Mouse (Mus musculus) erythroid progenitor cell, adult 5-6 weeks (primary cell): ENCODE results near the gene Afdn. TPM values are rescaled to one million over a fixed set of nuclear protein-coding genes. Genes with fewer than 3 reads are reported as not detected.
"Not testable (repeated sequence)": the region's sequence is repeated elsewhere in the genome, so short reads cannot be mapped to it uniquely, and the experiment has no call there.

Experiments
- ATAC-seq: replicated peaks from 2 replicates; pipeline ENCODE4 v1.8.0; 2016; ENCODE audit warnings: moderate number of reproducible peaks, mild to moderate bottlenecking, moderate TSS enrichment, inconsistent platforms; ENCODE audit not compliant: poor library complexity, low FRiP score, severe bottlenecking
- total RNA-seq, 2 experiments: library from RNA; stranded (forward) in 1 of 2; stranded (reverse) in 1 of 2; fragments of 150-400 nt in 1 of 2; fragments of 186-747, 209-891 nt in 1 of 2; gene quantifications; 2 replicates each; pipeline versions ENCODE4 v1.2.3 to v1.2.4; 2015 to 2017; ENCODE audit warnings: low replicate concordance in 2 of 2

The Afdn gene
- total RNA-seq, 2 experiments from 2014 or later, result 8.9 TPM; not detected in 1

DNA sequence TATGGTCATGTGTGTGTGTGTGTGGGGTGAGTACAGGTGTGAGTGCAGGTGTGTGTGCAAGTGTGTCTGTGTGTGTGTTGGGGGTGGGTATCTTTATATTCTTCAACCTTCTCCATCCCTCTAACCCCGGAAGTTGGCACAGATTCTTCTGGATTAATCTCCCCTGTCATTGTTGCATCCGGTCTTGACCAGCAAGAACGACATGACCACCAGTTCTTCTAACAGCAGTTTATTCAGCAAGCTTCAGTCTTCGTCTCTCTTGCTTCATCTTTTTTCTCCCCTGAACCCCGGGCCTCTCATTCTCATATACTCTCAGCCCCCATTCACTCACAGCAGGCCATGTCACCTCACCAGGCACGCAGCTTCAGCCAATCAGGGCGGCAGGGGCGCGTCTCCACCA is 170.1 kb downstream of the Afdn start:
- ATAC-seq, result no peak

GRCm38 (mm10) chr17:13935364-13935763 is 175.0 kb downstream of the Afdn start:
- not testable (repeated sequence) for ATAC-seq

DNA sequence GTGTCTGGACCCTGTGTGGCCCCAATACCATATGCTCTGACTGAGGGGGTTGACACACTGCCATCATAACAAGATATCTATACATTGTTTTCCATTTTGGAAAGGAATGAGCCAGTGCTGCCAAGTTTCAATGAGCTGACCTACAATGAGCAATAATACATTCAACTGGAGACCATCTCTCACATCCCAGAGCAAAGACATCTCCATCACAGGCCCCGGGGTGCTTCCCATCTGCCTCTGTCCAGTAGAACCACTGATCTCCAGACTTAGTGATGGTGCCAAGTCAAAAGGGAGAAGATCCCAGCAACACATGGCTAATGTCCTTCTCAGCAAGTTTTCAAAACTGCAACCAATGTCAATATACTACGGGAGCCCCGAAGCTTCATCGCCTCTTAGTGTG is 177.4 kb downstream of the Afdn start:
- ATAC-seq, result no peak

- no peak for ATAC-seq
Measured at GRCm38 (mm10) chr17:13938652-13939051, 178.3 kb downstream of the Afdn start.

GRCm38 (mm10) chr17:13939231-13939630 is 178.9 kb downstream of the Afdn start:
- not testable (repeated sequence) for ATAC-seq

DNA sequence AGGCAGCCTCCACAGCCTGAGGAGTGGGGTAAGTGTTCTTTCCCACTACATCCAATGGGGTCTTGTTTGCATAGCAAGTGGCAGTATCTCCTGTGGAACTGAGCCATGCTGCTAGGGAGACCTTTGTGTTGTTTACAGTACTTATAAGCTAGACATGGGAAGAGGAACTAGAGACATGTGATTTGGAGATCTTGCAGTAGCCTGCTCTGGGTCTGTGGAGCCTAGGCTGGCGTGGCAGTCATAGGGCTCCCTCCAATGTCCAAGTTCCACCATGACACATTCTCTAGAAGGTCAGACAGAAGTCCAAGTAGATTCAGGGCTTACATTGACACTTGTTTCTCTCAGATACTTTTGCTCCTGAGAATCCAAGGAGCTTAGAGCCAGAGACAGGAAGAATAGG is 180.1 kb downstream of the Afdn start:
- ATAC-seq, result no peak

DNA sequence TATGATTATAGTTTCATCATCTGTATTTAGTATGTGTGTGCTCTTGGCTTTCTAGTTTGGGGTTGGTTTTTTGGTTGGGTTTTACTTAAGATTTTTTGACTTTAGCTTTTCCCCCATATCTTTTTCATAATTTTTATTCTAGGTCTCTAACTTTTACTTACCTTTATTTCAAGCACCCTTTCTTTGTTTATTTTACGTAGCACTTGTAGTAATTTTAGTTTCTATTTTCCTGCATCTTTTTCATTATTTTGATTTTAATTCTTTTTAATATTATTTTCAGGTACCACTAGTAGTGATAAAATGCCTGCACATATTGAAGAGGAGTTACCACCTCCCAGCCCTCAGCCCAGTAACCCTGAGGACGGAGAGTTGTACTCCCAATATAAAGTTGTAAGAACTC is 187.7 kb downstream of the Afdn start, which contains the start of gene Gm7168:
Gene Gm7168 (plus strand): TSS at position 301 of the 400 bp plus-strand sequence.
- not testable (repeated sequence) for ATAC-seq

DNA sequence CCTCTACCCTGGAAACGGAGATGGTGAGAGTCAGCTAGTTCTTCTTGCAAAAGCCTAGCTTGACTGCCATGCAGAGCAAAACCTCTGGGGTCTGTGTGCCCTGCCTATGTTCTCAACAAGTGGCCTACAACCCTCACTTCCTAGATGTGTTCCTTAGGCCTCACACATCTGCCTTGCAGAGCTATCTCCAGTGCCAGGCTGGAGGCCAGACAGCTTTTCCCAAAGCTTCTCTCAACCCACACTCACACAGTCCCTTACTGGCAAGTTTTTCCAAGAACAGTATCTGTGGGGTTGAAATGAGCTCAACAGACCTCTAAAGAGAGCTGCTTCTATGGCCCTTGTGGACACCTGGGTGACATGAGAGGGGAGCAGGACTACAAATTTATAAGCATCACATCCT is 191.2 kb downstream of the Afdn start:
- ATAC-seq, result not testable (repeated sequence)

Other genes with a start within 250 kb of the Afdn start
- gene Tcte2, start 1.3 kb downstream of the Afdn start, total RNA-seq (2015; ENCODE audit: low replicate concordance), result not detected in 2 replicates
- not detected in 2 replicates for gene Tcte2, start 1.3 kb downstream of the Afdn start, total RNA-seq (2017; ENCODE audit: low replicate concordance)
- gene Gm7168, start 187.8 kb downstream of the Afdn start, total RNA-seq (2015; ENCODE audit: low replicate concordance), result not detected in 2 replicates
- gene Gm7168, start 187.8 kb downstream of the Afdn start, total RNA-seq (2017; ENCODE audit: low replicate concordance), result not detected in 2 replicates
- gene Gm7356, start 243.2 kb downstream of the Afdn start, total RNA-seq (2015; ENCODE audit: low replicate concordance), result not detected in 2 replicates
- not detected in 2 replicates for gene Gm7356, start 243.2 kb downstream of the Afdn start, total RNA-seq (2017; ENCODE audit: low replicate concordance)